Mouse (Mus musculus) hematopoietic stem cell, adult 5-6 weeks (primary cell): ENCODE results near the gene Kif22. TPM values are rescaled to one million over a fixed set of nuclear protein-coding genes. Genes with fewer than 3 reads are reported as not detected.

Experiments used
- ATAC-seq, 2 experiments: fragments of 125-278 bp in 1 of 2; replicated peaks in 1 of 2; 2 replicates each; pipeline ENCODE4 v1.8.0; 2016 to 2017; ENCODE audit warnings: inconsistent platforms in 2 of 2, mild to moderate bottlenecking in 2 of 2, moderate number of reproducible peaks in 2 of 2, low read depth in 1 of 2, moderate TSS enrichment in 1 of 2; ENCODE audit not compliant: low FRiP score in 2 of 2, poor library complexity in 2 of 2, severe bottlenecking in 2 of 2, insufficient read depth in 1 of 2, low TSS enrichment in 1 of 2
- total RNA-seq: library from RNA; stranded (forward); fragments of 172-1452, 232-1000 nt; gene quantifications from 2 replicates; pipeline ENCODE4 v1.2.3, GENCODE M21; 2017

Gene Kif22
- total RNA-seq, 1 experiment from 2014 or later: 90.1 TPM

DNA sequence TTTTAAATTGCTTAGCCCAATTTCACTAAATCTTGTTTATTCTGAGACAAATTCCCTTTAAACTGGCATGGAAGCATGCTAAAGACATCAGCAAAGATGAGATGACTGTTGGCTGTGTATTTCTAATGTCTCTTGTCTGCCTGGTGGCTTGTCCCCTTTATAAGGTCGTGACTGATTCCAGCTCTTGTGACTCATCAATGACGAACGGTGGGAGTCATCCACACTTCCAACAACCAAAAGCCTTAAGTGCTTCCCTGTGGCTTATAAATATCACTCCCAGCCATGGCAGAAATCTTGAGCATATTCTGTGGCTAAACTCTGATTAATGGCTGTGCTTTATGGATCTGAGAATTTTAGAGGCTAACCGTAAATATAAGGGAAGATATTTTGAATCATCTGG is 24.0 kb upstream of the Kif22 start:
- no peak for ATAC-seq

DNA sequence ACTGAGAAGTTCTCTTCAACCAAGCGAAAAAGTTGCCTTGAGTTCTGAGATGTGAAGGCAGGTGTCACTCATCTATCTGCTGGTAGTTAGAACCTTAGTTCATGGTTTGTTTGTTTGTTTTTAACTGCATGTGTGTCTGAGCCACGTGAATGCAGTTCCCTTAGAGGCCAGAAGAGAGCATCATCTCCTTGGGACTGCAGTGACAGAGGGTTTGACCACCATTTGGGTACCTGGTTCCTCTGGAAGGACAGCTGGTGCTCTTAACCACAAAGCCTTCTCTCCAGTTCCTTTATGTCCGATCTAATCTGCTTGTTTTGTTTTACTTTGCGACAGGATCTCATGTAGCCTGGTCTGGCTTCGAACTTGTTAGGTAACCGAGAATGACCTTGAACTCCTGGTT is 23.3 kb upstream of the Kif22 start:
- ATAC-seq: no peak

- no peak for ATAC-seq
These were observed 12.8 kb upstream of the Kif22 start for GRCm38 (mm10) chr7:127055026-127055585.

DNA sequence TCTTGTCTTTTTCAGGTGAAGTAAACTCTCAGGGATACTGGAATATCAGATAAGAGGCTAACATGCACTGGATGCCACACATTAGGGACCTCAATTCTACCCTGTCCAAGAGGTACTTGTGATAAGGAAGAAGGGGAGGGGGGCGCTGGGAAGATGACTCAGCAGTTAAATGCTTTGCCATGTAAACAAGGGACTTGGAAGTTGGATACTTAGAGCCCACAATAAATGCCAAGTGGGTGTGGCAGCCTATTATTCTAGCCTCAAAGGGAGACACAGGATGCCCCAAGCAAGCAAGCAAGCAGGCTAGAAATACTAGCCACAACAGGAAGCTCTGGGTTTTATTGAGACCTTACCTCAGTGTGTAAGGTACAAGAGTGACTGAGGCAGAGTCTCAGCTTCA is 11.0 kb downstream of the Kif22 start:
- ATAC-seq: no peak

- no peak for ATAC-seq
These were observed 12.1 kb downstream of the Kif22 start for GRCm38 (mm10) chr7:127030172-127030571.

DNA sequence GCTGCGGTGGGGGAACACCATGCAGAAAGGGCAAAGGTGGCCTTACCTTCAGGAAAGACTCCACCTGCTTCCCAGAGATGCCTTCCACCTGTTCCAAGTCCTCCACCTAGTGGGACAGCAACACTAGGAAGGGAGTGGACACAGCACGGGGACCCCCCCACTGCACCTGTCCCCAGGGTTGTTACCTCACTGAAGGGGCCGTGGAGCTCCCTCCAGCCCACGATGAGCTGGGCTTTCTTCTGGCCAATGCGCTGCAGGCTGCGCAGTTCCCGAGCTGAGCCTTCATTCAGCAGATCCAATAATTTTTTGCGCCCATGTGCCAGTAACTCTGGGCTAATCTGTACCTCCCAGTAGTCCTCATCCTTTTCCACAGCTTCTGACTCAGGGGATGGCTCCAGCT is 14.4 kb downstream of the Kif22 start:
- ATAC-seq: no peak

DNA sequence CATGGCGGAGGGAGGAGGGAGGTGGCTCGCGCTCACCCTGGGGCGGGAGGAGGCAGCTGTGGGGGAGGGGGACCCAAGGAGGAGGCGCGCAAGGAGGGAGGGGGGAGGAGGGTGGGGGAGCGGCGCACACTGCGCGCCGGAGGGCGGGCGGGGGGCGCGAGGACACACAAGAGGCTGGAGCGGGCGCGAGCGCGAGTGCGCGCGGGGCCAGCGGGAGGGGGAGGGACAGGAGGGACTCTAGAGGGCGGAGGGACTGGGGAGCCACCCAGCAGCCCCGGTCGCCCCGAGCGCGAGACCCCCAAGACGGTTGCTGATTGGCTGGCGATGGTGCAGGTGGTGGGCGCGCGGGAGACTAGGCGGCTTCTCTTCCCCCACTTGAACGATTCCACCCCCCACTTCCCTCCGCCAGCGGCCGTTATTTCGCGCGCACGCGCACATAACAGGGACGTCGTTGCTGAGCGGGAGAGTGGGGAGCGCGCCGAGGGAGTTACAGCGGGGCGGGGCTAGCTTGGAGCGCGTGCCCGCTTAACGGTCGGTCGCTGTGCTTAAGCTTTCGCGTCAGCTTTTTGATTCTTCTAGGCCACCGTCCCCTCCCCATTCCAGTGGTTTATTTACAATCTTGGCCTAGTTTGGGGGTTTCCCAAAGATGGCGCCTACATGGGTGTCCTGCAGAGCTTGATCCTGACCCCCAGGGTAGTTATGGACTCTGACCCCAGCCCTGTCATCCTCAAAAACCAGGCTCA is 15.1 kb downstream of the Kif22 start, which contains the start of gene Maz:
TSS of gene Maz (minus strand) at position 54 of the 743 bp plus-strand sequence.
- peak; percentile 86 for ATAC-seq

DNA sequence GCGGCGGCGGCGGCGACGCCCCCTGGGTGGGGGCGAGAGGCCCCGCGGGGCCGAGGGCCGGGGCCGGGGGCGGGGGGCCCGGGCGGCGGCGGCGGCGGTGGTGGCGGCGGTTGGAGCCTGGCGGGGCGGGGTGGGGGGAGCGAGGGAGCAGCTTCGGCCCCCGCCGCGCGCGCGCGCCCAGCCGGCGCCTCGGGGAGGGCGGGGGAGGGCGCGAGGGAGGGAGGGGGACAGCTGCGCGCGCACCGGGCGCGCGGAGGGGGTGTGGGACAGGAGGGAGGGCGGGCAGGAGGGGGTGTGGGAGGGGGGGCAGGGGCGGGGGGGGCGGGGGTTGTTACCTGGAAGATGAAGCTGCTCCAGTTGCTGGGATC is 15.7 kb downstream of the Kif22 start:
- ATAC-seq: no peak

- no peak for ATAC-seq
These were observed 16.1 kb downstream of the Kif22 start for GRCm38 (mm10) chr7:127026161-127026600.

- ATAC-seq: no peak
These were observed 16.6 kb downstream of the Kif22 start for GRCm38 (mm10) chr7:127025556-127026160.

DNA sequence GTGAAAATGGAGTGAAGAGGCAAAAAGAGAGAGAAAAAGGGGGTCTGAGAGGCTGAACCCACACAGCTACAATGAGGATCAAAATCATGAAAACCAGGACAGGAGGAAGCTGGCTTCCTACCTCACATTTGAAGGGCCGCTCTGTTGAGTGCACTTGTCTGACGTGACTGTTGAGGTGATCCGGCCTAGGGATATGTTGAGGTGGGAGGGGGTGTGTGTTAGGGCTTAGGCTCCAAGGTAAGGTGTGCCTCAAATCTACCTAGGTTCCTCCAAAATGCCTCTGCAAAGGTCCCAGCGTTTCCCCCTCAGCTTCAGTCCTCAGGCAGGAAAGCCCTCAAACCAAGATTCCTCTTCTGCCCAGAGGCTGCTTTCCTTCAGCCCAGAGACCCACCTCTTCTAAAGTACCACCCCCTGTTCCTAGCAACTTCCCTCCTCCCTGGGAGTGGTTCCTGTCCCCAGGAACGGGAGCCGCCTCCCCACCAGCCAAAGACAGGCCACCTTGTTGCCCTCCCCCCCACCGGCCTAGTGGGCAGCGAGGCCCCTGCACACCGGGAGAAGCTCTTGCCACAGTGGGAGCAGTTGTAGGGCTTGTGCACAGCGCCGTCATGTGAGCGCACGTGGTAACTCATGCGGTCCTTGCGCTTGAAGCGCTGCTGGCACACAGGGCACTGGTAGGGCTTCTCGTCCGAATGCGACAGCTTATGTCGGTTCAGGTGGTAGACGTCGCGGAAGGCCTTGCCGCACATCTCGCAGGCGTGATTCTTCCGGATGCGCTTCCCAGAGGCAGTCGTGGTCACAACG is 17.3 kb downstream of the Kif22 start:
- peak; percentile 8 to 29; a peak in 3 of 4 replicates for ATAC-seq

GRCm38 (mm10) chr7:127023896-127024690 is 18.2 kb downstream of the Kif22 start:
- no peak for ATAC-seq

DNA sequence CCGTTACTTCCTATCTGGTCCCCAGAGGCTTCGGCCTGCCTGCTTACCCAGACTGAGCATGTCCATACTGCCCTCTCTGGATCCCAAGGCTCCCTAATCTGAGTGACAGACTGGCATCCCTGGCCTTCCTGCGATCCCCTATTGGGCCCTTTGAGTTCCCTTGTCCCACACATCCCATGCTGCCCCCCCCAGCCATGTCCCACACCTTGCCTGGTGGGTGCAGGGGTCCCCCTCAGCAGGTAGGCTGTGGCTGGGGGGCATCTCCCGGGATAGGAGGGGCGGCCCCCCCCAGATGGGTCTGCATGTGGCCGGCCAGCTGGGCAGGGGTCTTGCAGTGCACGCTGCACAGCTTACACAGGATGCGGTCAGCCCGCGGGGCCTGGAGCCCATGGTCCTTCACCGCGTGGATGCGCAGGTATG is 19.0 kb downstream of the Kif22 start:
- no peak for ATAC-seq

DNA sequence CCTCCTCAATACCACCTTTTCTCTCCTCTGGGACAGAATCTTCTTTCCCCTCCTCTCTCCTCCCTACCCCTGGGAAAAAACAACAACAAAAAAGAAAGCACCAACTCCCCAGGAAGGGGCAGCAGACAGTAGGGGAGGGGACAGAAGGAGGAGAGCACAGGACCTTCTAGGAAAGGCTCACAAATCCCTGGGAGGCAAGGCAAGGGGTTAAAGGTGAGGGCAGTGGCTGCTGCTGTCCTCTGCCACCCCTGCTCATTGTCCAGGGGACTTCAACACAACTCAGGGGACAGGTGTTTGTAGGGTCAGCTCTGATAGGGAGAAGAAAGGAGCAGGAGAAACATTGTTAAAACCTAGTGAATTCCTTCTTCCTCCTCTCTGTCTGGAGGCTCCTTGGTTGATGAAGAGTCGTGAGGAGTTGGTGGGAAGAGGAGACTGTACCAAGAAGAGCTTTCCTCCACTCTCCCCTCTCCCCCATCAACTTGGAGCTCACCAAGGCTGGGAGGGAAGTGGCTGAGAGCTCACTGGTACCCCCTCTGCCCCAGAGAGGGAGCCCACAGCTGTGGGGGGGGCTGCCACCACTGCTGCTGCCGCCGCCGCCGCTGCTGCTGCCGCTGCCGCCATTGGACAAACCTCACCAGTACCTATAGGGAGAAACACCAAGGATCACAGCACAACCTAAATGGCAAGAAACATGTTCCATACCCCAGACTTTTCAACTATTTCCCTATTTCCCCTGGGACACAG is 19.6 kb downstream of the Kif22 start:
- no peak for ATAC-seq

DNA sequence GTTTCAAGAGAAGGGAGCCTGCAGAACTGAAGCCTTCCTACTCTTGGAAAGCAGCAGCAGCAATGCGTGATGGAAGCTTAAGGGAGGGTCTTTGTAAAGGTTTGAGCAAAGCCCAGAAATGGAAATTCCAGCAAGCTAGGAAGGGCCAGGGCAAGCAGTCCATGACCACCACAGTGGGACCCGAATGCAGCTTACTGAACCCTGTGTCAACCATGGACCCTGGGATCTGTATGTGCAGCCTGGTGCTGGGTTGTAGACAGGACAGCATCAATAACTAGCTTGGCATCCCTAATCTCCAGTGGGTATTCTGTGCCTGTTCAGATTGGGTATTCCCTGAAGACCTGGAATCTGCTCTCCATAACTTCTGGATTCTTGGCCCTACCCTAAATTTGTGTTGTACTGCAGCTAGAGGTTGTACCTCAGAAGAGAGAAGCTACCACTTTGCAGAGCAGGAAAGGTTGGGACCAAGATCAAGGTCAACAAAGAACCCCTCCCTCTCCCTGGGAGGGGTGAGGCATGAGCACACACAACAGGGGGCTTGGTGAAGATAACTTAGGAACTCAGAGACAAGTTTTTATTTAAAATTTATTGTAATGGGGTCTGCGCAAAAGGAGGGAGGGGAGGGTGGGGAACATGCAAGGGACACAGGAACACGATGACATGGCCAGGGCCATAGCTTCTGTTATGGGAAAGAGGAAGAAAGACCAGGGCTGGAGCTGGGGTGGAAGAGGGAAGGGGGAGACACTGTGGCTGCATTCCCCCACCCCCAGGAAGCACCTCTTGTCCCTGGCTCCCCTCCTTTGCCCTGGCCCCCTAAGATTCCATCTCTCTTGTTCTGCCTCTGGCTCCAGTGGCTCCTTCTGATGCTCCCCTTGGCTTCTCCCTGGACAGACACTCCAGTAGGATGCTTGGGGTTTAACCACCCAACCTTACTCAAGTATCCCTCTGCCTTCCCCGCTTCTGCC is 20.4 kb downstream of the Kif22 start:
- no peak for ATAC-seq
